Mouse (Mus musculus) myocyte (in vitro differentiated cells): Measurements from ENCODE around the gene Rnf145.

Experiments used
- CEBPB ChIP-seq: IDR thresholded peaks from 2 replicates; pipeline ENCODE4 v1.6.1; 2011; ENCODE audit warnings: mild to moderate bottlenecking, moderate library complexity; ENCODE audit not compliant: poor library complexity, insufficient read depth, severe bottlenecking
- E2F4 ChIP-seq: IDR thresholded peaks from one replicate; pipeline ENCODE4 v1.6.1; 2011; ENCODE audit warnings: mild to moderate bottlenecking, control low read depth, moderate library complexity; ENCODE audit not compliant: insufficient read depth
- MAX ChIP-seq: IDR thresholded peaks from one replicate; pipeline ENCODE4 v1.6.1; 2011; ENCODE audit warnings: low read depth, mild to moderate bottlenecking, control low read depth
- MYOD1 ChIP-seq, 3 experiments: IDR thresholded peaks; one replicate each; pipeline ENCODE4 v1.6.1; 2011; ENCODE audit warnings: control low read depth in 2 of 3, low read depth in 2 of 3, mild to moderate bottlenecking in 2 of 3, moderate library complexity in 1 of 3; ENCODE audit not compliant: insufficient read length in 2 of 3, control insufficient read depth in 1 of 3
- MYOG ChIP-seq, 3 experiments: IDR thresholded peaks; one replicate each; pipeline ENCODE4 v1.6.1; 2011; ENCODE audit warnings: control low read depth in 2 of 3, low read depth in 2 of 3, mild to moderate bottlenecking in 2 of 3; ENCODE audit not compliant: insufficient read length in 2 of 3, control insufficient read depth in 1 of 3, insufficient read depth in 1 of 3
- POLR2A ChIP-seq: IDR thresholded peaks from one replicate; pipeline ENCODE4 v1.6.1; 2011; ENCODE audit warnings: low read depth, mild to moderate bottlenecking, control low read depth, moderate library complexity; ENCODE audit not compliant: insufficient read length
- POLR2AphosphoS2 ChIP-seq: IDR thresholded peaks from one replicate; pipeline ENCODE4 v1.6.1; 2011; ENCODE audit warnings: low read depth, control low read depth; ENCODE audit not compliant: insufficient read length
- REST ChIP-seq: IDR thresholded peaks from one replicate; pipeline ENCODE4 v1.6.1; 2011; ENCODE audit warnings: mild to moderate bottlenecking, control low read depth, moderate library complexity; ENCODE audit not compliant: insufficient read depth, insufficient read length
- SRF ChIP-seq: IDR thresholded peaks from one replicate; pipeline ENCODE4 v1.6.1; 2011; ENCODE audit warnings: low read depth; ENCODE audit not compliant: control insufficient read depth, insufficient read length
- TCF12 ChIP-seq: IDR thresholded peaks from one replicate; pipeline ENCODE4 v1.6.1; 2011; ENCODE audit warnings: mild to moderate bottlenecking, control low read depth; ENCODE audit not compliant: poor library complexity, insufficient read depth, severe bottlenecking
- USF1 ChIP-seq: IDR thresholded peaks from one replicate; pipeline ENCODE4 v1.6.1; 2011; ENCODE audit warnings: low read depth, mild to moderate bottlenecking, control low read depth, moderate library complexity

DNA sequence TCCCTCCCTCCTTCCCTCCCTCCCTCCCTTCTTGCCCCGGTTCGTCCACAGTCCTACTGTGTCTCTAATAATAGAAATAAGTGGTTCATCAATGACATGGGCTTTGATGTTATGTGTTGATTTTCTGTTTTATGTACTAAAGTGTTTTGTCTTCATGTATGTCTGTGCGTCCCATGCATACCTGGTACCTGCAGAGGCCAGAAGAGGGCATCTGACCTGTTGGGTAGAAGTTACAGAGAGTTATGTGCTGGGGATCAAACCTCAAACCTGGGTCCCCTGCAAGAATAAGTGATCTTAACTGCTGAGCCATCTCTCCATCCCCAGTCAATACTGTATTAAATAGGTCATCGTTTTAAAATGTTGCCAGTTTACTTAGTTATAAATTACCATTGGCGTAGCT lies 11.0 kb downstream of the Rnf145 start:
- TF ChIP-seq SRF: no peak
- no peak for TF ChIP-seq POLR2A
- TF ChIP-seq MYOG (IDR thresholded peaks at IDR 0.05; ENCODE audit: control insufficient read depth in 1 of 3, insufficient read depth in 1 of 3, insufficient read length in 2 of 3, low read depth in 2 of 3): no peak
- TF ChIP-seq MYOD1 (IDR thresholded peaks at IDR 0.05; ENCODE audit: control insufficient read depth in 1 of 3, insufficient read length in 2 of 3, low read depth in 2 of 3): no peak
- no peak for TF ChIP-seq USF1
- no peak for TF ChIP-seq POLR2AphosphoS2
- TF ChIP-seq CEBPB: no peak
- no peak for TF ChIP-seq REST
- TF ChIP-seq E2F4: no peak
- TF ChIP-seq MAX: no peak
- TF ChIP-seq TCF12: no peak
